Mouse (Mus musculus) liver, postnatal 0 days (tissue): ENCODE data around the gene Ptpa. TPM values are rescaled to one million over a fixed set of nuclear protein-coding genes. Genes with fewer than 3 reads are reported as not detected.

Experiments used
- ATAC-seq: fragments of 200-750 bp; cut with Nextera tagmentation; 2 replicates; pipeline ENCODE4 v1.8.0; 2017; ENCODE audit warnings: mild to moderate bottlenecking, moderate library complexity
- DNase-seq: peaks from one replicate; pipeline ENCODE4 v3.0.0-alpha.2; 2016
- H3K27ac ChIP-seq: fragments of 300-500 bp; sonication (generic); 2 replicates; pipeline ENCODE4 v1.5.1; 2014; ENCODE audit warnings: antibody characterized with exemption, moderate library complexity, mild to moderate bottlenecking, low read depth
- H3K27me3 ChIP-seq: fragments of 300-500 bp; sonication (generic); 2 replicates; pipeline ENCODE4 v1.6.1; 2014; ENCODE audit warnings: low read length, control low read depth, mixed read lengths; ENCODE audit not compliant: insufficient read depth
- H3K36me3 ChIP-seq: fragments of 300-500 bp; sonication (generic); replicated peaks from 2 replicates; pipeline ENCODE4 v1.6.1; 2014; ENCODE audit warnings: mild to moderate bottlenecking, control low read depth, low read length, moderate library complexity, mixed read lengths; ENCODE audit not compliant: insufficient read depth
- H3K4me1 ChIP-seq: fragments of 300-500 bp; sonication (generic); 2 replicates; pipeline ENCODE4 v1.6.1; 2014; ENCODE audit warnings: antibody characterized with exemption, mild to moderate bottlenecking, control low read depth; ENCODE audit not compliant: insufficient read depth
- H3K4me2 ChIP-seq: fragments of 300-500 bp; sonication (generic); 2 replicates; pipeline ENCODE4 v1.6.1; 2014; ENCODE audit warnings: low read depth, mild to moderate bottlenecking, low read length, moderate library complexity, mixed read lengths
- H3K4me3 ChIP-seq: fragments of 300-500 bp; sonication (generic); 2 replicates; pipeline ENCODE4 v1.5.1; 2014; ENCODE audit warnings: low read depth, low read length
- H3K9ac ChIP-seq: fragments of 300-500 bp; sonication (generic); replicated peaks from 2 replicates; pipeline ENCODE4 v1.6.1; 2014; ENCODE audit warnings: mild to moderate bottlenecking, moderate library complexity
- H3K9me3 ChIP-seq: fragments of 300-500 bp; sonication (generic); 2 replicates; pipeline ENCODE4 v1.6.1; 2016; ENCODE audit warnings: mild to moderate bottlenecking, control low read depth, low read length, mixed read lengths
- CTCF ChIP-seq: sonication (generic); IDR thresholded peaks from 2 replicates; pipeline ENCODE4 v1.5.1; 2016; ENCODE audit warnings: antibody characterized with exemption, low read depth
- EP300 ChIP-seq: IDR thresholded peaks from 2 replicates; pipeline ENCODE4 v1.6.1; 2016; ENCODE audit warnings: antibody characterized with exemption, low read depth, mild to moderate bottlenecking
- WGBS: fragments of 180-500 bp; shearing (Covaris S2); extraction: QIAGEN DNeasy Blood & Tissue Kit; methylation state at CpG from one replicate; pipeline ENCODE4 v1.1.7; 2014; ENCODE audit not compliant: insufficient replicate concordance; 5-methylcytosine and 5-hydroxymethylcytosine counted together
- polyA plus RNA-seq: library from polyadenylated mRNA; unstranded; fragments of >200 nt; fragmentation: Nextera tagmentation; extraction: Ambion mirVana; gene quantifications from 2 replicates; pipeline ENCODE4 v1.2.1, GENCODE M21; 2015

Gene Ptpa
- polyA plus RNA-seq, 1 experiment from 2014 or later, result 76.8 TPM

- no peak for TF ChIP-seq EP300
- TF ChIP-seq CTCF, result no peak
- H3K27me3 ChIP-seq, result no peaks in the 10 kb centered on the region
- no peak for DNase-seq
- peaks cover 39% of the 10 kb centered on the region for H3K36me3 ChIP-seq
- WGBS, result 93% methylated on average over 10 of the region's 10 CpGs
- no peak overlapping the region for H3K27ac ChIP-seq
- no peak overlapping the region for H3K9ac ChIP-seq
- ATAC-seq, result no peak
- H3K4me3 ChIP-seq, result no peak overlapping the region
- peaks cover 6% of the 10 kb centered on the region for H3K4me1 ChIP-seq
- H3K4me2 ChIP-seq, result no peak overlapping the region
- no peaks in the 10 kb centered on the region for H3K9me3 ChIP-seq
Observed at GRCm38 (mm10) chr2:30397986-30398512, 17.8 kb upstream of the Ptpa start.

GRCm38 (mm10) chr2:30399191-30400171 lies 16.4 kb upstream of the Ptpa start:
- H3K9ac ChIP-seq, result no peak overlapping the region
- ATAC-seq (no peak), DNase-seq (no peak)
- H3K9me3 ChIP-seq, result no peaks in the 10 kb centered on the region
- H3K4me1 ChIP-seq, result no peaks in the 10 kb centered on the region
- TF ChIP-seq EP300, result no peak
- TF ChIP-seq CTCF, result no peak
- WGBS, result 81% methylated on average over 20 of the region's 20 CpGs
- peaks cover 50% of the 10 kb centered on the region for H3K36me3 ChIP-seq
- no peak overlapping the region for H3K27ac ChIP-seq
- no peak overlapping the region for H3K4me2 ChIP-seq
- H3K4me3 ChIP-seq, result no peak overlapping the region
- H3K27me3 ChIP-seq, result no peaks in the 10 kb centered on the region

GRCm38 (mm10) chr2:30401581-30401980 lies 14.3 kb upstream of the Ptpa start:
- Histone ChIP-seq H3K9me3 (no peaks in the 10 kb centered on the region), H3K4me1 (no peaks in the 10 kb centered on the region), H3K36me3 (peaks cover 64% of the 10 kb centered on the region), H3K4me3 (no peak overlapping the region), H3K27ac (no peak overlapping the region), H3K4me2 (no peak overlapping the region), H3K9ac (no peak overlapping the region), H3K27me3 (no peaks in the 10 kb centered on the region)
- TF ChIP-seq CTCF (no peak), EP300 (no peak)
- ATAC-seq (no peak), DNase-seq (no peak)
- 81% methylated on average over 1 of the region's 1 CpGs for WGBS

GRCm38 (mm10) chr2:30402351-30402826 lies 13.4 kb upstream of the Ptpa start:
- Histone ChIP-seq H3K36me3 (peaks cover 65% of the 10 kb centered on the region), H3K4me2 (no peak overlapping the region), H3K9me3 (no peaks in the 10 kb centered on the region), H3K27ac (no peak overlapping the region), H3K4me1 (no peaks in the 10 kb centered on the region), H3K4me3 (no peak overlapping the region), H3K9ac (no peak overlapping the region), H3K27me3 (no peaks in the 10 kb centered on the region)
- no peak for ATAC-seq
- WGBS, result 89% methylated on average over 9 of the region's 9 CpGs
- TF ChIP-seq EP300 (no peak), CTCF (no peak)
- no peak for DNase-seq

- TF ChIP-seq EP300 (no peak), CTCF (no peak)
- Histone ChIP-seq H3K4me1 (no peaks in the 10 kb centered on the region), H3K4me2 (no peak overlapping the region), H3K4me3 (no peak overlapping the region), H3K9ac (no peak overlapping the region), H3K36me3 (peaks cover 69% of the 10 kb centered on the region), H3K9me3 (no peaks in the 10 kb centered on the region), H3K27ac (no peak overlapping the region), H3K27me3 (no peaks in the 10 kb centered on the region)
- DNase-seq, result no peak
- ATAC-seq, result no peak
- 56% methylated on average over 2 of the region's 2 CpGs for WGBS
Observed at GRCm38 (mm10) chr2:30402843-30403242, 13.0 kb upstream of the Ptpa start.

- WGBS, result 80% methylated on average over 1 of the region's 1 CpGs
- no peak overlapping the region for H3K4me2 ChIP-seq
- H3K4me1 ChIP-seq, result peaks cover 4% of the 10 kb centered on the region
- no peak for ATAC-seq
- DNase-seq, result no peak
- H3K9me3 ChIP-seq, result no peaks in the 10 kb centered on the region
- no peak overlapping the region for H3K27ac ChIP-seq
- no peak overlapping the region for H3K4me3 ChIP-seq
- TF ChIP-seq CTCF (no peak), EP300 (no peak)
- no peaks in the 10 kb centered on the region for H3K27me3 ChIP-seq
- H3K9ac ChIP-seq, result no peak overlapping the region
- H3K36me3 ChIP-seq, result peaks cover 68% of the 10 kb centered on the region
Observed at GRCm38 (mm10) chr2:30403870-30404269, 12.0 kb upstream of the Ptpa start.
